Mouse (Mus musculus): Measurements from ENCODE around the gene Zfp704. TPM values are rescaled to one million over a fixed set of nuclear protein-coding genes. Genes with fewer than 3 reads are reported as not detected.

Gene Zfp704
- total and polyA plus RNA-seq, 3 experiments, result under 0.01 TPM; not detected in 2

DNA sequence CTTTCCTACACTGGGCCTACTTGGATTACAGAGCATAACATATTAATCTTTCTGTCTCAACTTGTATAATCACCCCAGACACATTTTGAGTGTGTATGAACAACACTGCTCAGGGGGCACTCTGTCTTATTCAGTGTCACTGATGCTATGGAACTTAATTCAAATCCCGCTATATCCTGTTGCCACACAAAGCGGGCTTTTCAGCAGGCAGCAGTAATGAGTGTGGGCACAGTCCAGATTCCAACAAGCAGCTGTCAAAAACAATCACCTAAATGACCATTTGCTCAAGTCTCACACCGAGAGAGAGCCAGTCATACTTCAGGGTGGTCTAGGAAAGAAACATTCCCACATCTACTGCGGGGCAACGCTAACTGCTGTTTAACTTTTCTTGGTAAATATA, 2.2 kb downstream of the Zfp704 start:
- Histone ChIP-seq H3K9ac (ENCODE audit: control insufficient read depth, low read depth, low read length, poor library complexity, severe bottlenecking) (no peak overlapping the region), H3K4me1 (ENCODE audit: control insufficient read depth in 1 of 2, insufficient read depth in 2 of 2, low read length in 2 of 2) (no peaks in the 10 kb centered on the region), H3K4me3 (ENCODE audit: control insufficient read depth in 1 of 2, insufficient read depth in 1 of 2, low read depth in 2 of 2, low read length in 2 of 2) (no peak overlapping the region), H3K27ac (ENCODE audit: control insufficient read depth, low read depth, low read length) (no peak overlapping the region), H3K27me3 (ENCODE audit: control insufficient read depth in 1 of 2, insufficient read depth in 2 of 2, low read length in 2 of 2) (no peaks in the 10 kb centered on the region), H3K9me3 (replicated peaks; ENCODE audit: insufficient read depth, low read length) (no peaks in the 10 kb centered on the region), H3K79me2 (ENCODE audit: control insufficient read depth, insufficient read depth, low read length, poor library complexity) (no peaks in the 10 kb centered on the region), H3K36me3 (ENCODE audit: control insufficient read depth in 1 of 2, insufficient read depth in 2 of 2, low read length in 2 of 2) (no peaks in the 10 kb centered on the region)
- TF ChIP-seq RCOR1 (IDR thresholded peaks at IDR 0.05; ENCODE audit: low read depth, low read length) (no peak), USF2 (IDR thresholded peaks at IDR 0.05; ENCODE audit: borderline replicate concordance in 1 of 2, insufficient read depth in 1 of 2, low read depth in 1 of 2, low read length in 2 of 2) (no peak), ZKSCAN1 (IDR thresholded peaks at IDR 0.05; ENCODE audit: low read depth, low read length) (no peak), RAD21 (IDR thresholded peaks at IDR 0.05; ENCODE audit: low read depth, low read length) (no peak), EP300 (IDR thresholded peaks at IDR 0.05; ENCODE audit: low read depth in 1 of 2, low read length in 2 of 2) (no peak), SMC3 (IDR thresholded peaks at IDR 0.05; ENCODE audit: low read depth, low read length) (no peak), KAT2A (conservative IDR thresholded peaks at IDR 0.05; ENCODE audit: low read depth, low read length) (no peak), E2F4 (IDR thresholded peaks at IDR 0.05; ENCODE audit: borderline replicate concordance, low read depth, low read length) (no peak), USF1 (IDR thresholded peaks at IDR 0.05; ENCODE audit: low read depth, low read length) (no peak), MAZ (IDR thresholded peaks at IDR 0.05; ENCODE audit: low read depth, low read length) (no peak)
- no peak for DNase-seq (ENCODE audit: low read depth, low spot score)

DNA sequence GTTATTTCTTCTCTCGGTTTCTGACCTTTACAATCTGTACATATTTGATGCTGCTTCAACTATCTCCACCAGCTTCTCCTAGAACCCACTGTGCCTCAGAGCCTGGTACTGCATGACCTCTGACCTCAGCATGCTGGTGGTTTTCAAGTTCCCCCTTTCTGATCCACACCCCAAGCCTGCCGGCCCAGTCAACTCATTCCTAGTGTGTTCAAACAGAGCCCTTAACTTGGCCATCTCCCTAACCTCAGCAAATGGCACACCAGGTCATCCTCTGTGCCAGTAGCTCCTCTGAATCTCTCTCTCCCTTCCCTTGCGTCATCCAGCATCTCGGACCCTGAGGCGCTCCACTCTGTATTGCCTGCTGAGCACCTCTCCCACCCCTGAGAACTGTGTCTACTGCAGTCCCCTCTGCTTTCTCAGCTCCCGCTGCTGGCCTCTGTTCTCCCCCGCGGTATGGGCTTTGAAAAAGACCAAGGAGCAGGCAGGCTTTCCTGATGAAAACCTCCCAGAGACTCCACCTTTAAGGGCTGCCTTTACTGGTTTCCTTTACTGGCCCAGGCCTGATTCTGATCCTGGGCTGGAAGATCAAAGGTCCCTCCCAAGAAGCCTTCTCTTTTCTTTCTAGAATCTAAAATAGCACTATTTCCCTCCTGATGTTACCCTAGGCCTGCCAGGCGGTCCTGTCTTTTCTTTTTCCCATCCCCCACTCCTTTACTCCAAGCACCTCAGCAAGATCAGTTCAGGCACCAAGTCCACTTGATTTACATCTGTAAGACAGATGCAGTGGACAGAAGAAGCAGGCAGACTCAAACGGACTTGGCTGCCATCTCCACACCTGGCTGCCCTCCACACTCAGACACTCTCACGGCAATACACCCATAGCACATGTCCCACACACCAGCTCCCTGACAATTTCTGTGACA, 3.8 kb downstream of the Zfp704 start:
- no peaks in the 10 kb centered on the region for H3K36me3 ChIP-seq (ENCODE audit: control insufficient read depth in 1 of 2, insufficient read depth in 2 of 2, low read length in 2 of 2)
- no peaks in the 10 kb centered on the region for H3K27me3 ChIP-seq (ENCODE audit: control insufficient read depth in 1 of 2, insufficient read depth in 2 of 2, low read length in 2 of 2)
- no peak overlapping the region for H3K9ac ChIP-seq (ENCODE audit: control insufficient read depth, low read depth, low read length, poor library complexity, severe bottlenecking)
- no peak overlapping the region for H3K27ac ChIP-seq (ENCODE audit: control insufficient read depth, low read depth, low read length)
- no peak for DNase-seq (ENCODE audit: low read depth, low spot score)
- H3K9me3 ChIP-seq (replicated peaks; ENCODE audit: insufficient read depth, low read length), result no peaks in the 10 kb centered on the region
- no peaks in the 10 kb centered on the region for H3K4me1 ChIP-seq (ENCODE audit: control insufficient read depth in 1 of 2, insufficient read depth in 2 of 2, low read length in 2 of 2)
- no peak overlapping the region for H3K4me3 ChIP-seq (ENCODE audit: control insufficient read depth in 1 of 2, insufficient read depth in 1 of 2, low read depth in 2 of 2, low read length in 2 of 2)
- H3K79me2 ChIP-seq (ENCODE audit: control insufficient read depth, insufficient read depth, low read length, poor library complexity), result no peaks in the 10 kb centered on the region
- TF ChIP-seq MYC (IDR thresholded peaks at IDR 0.05; ENCODE audit: low read depth, low read length), result no peak
- no peak for TF ChIP-seq UBTF (IDR thresholded peaks at IDR 0.05; ENCODE audit: borderline replicate concordance, insufficient read depth, low read depth, low read length)
- TF ChIP-seq ELF1 (IDR thresholded peaks at IDR 0.05; ENCODE audit: low read depth, low read length), result no peak
- TF ChIP-seq MAZ (IDR thresholded peaks at IDR 0.05; ENCODE audit: low read depth, low read length), result no peak
- no peak for TF ChIP-seq POLR2A (IDR thresholded peaks at IDR 0.05; ENCODE audit: control insufficient read depth in 1 of 2, insufficient read depth in 1 of 2, low read depth in 1 of 2, low read length in 2 of 2, poor library complexity in 1 of 2)
- TF ChIP-seq TBP (IDR thresholded peaks at IDR 0.05; ENCODE audit: low read depth, low read length), result no peak
- no peak for TF ChIP-seq MAX (IDR thresholded peaks at IDR 0.05; ENCODE audit: low read length)
- TF ChIP-seq NELFE (IDR thresholded peaks at IDR 0.05; ENCODE audit: low read depth, low read length), result no peak
- no peak for TF ChIP-seq TAL1 (IDR thresholded peaks at IDR 0.05; ENCODE audit: low read length)
- no peak for TF ChIP-seq ZC3H11A (IDR thresholded peaks at IDR 0.05; ENCODE audit: low read depth, low read length)
- no peak for TF ChIP-seq EP300 (IDR thresholded peaks at IDR 0.05; ENCODE audit: low read depth in 1 of 2, low read length in 2 of 2)
- TF ChIP-seq GATA1 (IDR thresholded peaks at IDR 0.05; ENCODE audit: low read depth, low read length), result no peak
- TF ChIP-seq HCFC1 (IDR thresholded peaks at IDR 0.05; ENCODE audit: low read depth, low read length), result no peak
- TF ChIP-seq NRF1 (IDR thresholded peaks at IDR 0.05; ENCODE audit: insufficient read depth, low read depth, low read length, poor library complexity, severe bottlenecking), result no peak
- TF ChIP-seq CHD1 (IDR thresholded peaks at IDR 0.05; ENCODE audit: low read depth, low read length), result no peak
- no peak for TF ChIP-seq USF2 (IDR thresholded peaks at IDR 0.05; ENCODE audit: borderline replicate concordance in 1 of 2, insufficient read depth in 1 of 2, low read depth in 1 of 2, low read length in 2 of 2)

Data from MEL (cell line).